Mouse (Mus musculus) brain, embryonic 14.5 days (tissue): ENCODE measurements around the gene Ubtd2.

ENCODE experiments used
- CTCF ChIP-seq: fragments of 200-500 bp; IDR thresholded peaks from 2 replicates; pipeline ENCODE4 v1.5.1; 2012; ENCODE audit warnings: inconsistent platforms, mild to moderate bottlenecking, moderate library complexity, borderline replicate concordance; ENCODE audit not compliant: insufficient read depth, insufficient read length; ENCODE audit errors: extremely low read depth
- POLR2A ChIP-seq: fragments of 200-500 bp; IDR thresholded peaks from 2 replicates; pipeline ENCODE4 v1.6.1; 2012; ENCODE audit warnings: mild to moderate bottlenecking, inconsistent platforms, borderline replicate concordance; ENCODE audit not compliant: poor library complexity, insufficient read depth, insufficient read length, severe bottlenecking; ENCODE audit errors: extremely low read depth

GRCm38 (mm10) chr11:32499931-32500330, 44.8 kb downstream of the Ubtd2 start:
- TF ChIP-seq CTCF: no peak
- TF ChIP-seq POLR2A: no peak
